Mouse (Mus musculus): ENCODE measurements at regions not wholly inside any gene's neighbourhood (a gene's known extent, or its start where the extent isn't known, plus 50 kb on each side); places are given as distances from the start of the nearest gene placed in this dataset.

- Histone ChIP-seq H3K27ac (ENCODE audit: low read length) (no peak overlapping the region), H3K9me3 (ENCODE audit: control insufficient read depth, low read length) (no peaks in the 10 kb centered on the region), H3K4me3 (replicated peaks; ENCODE audit: low read length) (no peak overlapping the region), H3K4me1 (replicated peaks; ENCODE audit: control insufficient read depth, insufficient read depth, low read length) (peaks cover 15% of the 10 kb centered on the region), H3K27me3 (replicated peaks; ENCODE audit: control insufficient read depth, insufficient read depth, low read length) (no peaks in the 10 kb centered on the region), H3K9ac (replicated peaks; ENCODE audit: low read depth, low read length) (no peak overlapping the region), H3K36me3 (ENCODE audit: control insufficient read depth, insufficient read depth) (no peaks in the 10 kb centered on the region), H3K4me2 (ENCODE audit: low read length) (no peak overlapping the region)
- 36% methylated on average over 7 of the region's 7 CpGs for WGBS
- ATAC-seq, result no peak
Measured at GRCm38 (mm10) chrX:99218213-99218612, 82.3 kb downstream of the Efnb1 start.

DNA sequence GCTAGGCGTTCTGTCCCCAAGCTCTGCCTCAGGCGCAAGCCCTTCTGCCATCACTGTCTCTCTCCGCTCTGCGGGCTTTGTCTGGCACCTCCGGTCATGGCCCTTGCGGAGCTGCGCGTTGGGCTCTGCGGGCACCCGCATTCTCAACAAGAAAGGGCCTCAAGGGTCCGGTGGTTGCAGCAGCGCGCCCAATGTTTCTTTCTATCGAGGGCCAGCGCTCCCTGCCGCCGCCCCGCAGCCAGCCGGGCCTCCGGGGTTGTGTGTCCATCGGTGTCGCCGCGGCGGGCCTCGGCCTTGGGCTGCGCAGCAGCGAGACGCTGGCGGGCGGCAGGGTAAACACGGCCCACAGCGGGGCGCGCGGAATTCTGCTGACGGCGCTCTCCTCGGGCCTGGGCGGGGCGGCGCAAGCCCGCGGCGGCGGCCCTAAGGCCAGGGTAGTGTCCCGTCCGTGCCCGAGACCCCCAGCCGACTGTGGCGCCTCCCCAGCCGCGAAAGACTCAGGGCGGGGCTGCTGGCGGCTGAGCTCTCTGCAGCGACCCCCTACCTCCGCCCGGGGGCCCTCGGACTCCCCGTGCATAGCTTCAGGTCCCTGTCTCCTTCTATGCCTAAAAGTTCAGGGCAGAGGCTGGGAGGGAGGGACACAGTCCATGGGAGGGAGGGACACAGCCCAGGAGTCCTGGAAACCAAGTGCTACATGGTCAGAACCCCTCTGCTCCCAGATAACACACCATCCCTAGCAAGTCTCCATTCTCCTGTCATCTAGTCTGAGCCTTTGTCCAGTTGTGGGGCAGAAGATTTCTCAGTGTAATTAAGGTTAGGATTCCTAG, 80.9 kb downstream of the Efnb1 start:
- Histone ChIP-seq H3K27me3 (replicated peaks; ENCODE audit: control insufficient read depth, insufficient read depth, low read length) (no peaks in the 10 kb centered on the region), H3K4me1 (replicated peaks; ENCODE audit: control insufficient read depth, insufficient read depth, low read length) (peaks cover 15% of the 10 kb centered on the region)
- peak; percentile 72 for ATAC-seq

GRCm38 (mm10) chrX:99215931-99216330, 80.0 kb downstream of the Efnb1 start:
- H3K4me1 ChIP-seq (replicated peaks; ENCODE audit: control insufficient read depth, insufficient read depth, low read length), result peaks cover 15% of the 10 kb centered on the region
- no peak overlapping the region; the same call in 1 of the 2 replicates for H3K4me2 ChIP-seq (ENCODE audit: low read length)
- no peaks in the 10 kb centered on the region for H3K27me3 ChIP-seq (replicated peaks; ENCODE audit: control insufficient read depth, insufficient read depth, low read length)
- no peaks in the 10 kb centered on the region for H3K36me3 ChIP-seq (ENCODE audit: control insufficient read depth, insufficient read depth)
- H3K9ac ChIP-seq (replicated peaks; ENCODE audit: low read depth, low read length), result no peak overlapping the region
- WGBS, result 55% methylated on average over 5 of the region's 5 CpGs
- H3K9me3 ChIP-seq (ENCODE audit: control insufficient read depth, low read length), result no peaks in the 10 kb centered on the region
- no peak overlapping the region for H3K4me3 ChIP-seq (replicated peaks; ENCODE audit: low read length)
- H3K27ac ChIP-seq (ENCODE audit: low read length), result no peak overlapping the region
- no peak for ATAC-seq

More for the DNA sequence above, 80.9 kb downstream of the Efnb1 start:
- peak overlapping the region; percentile 65 for H3K9ac ChIP-seq (replicated peaks; ENCODE audit: low read depth, low read length)
- H3K9me3 ChIP-seq (ENCODE audit: control insufficient read depth, low read length), result no peaks in the 10 kb centered on the region
- H3K4me3 ChIP-seq (replicated peaks; ENCODE audit: low read length), result peak overlapping the region; percentile 40
- peak overlapping the region; percentile 64 for H3K4me2 ChIP-seq (ENCODE audit: low read length)
- WGBS, result 22% methylated on average over 40 of the region's 60 CpGs
- H3K27ac ChIP-seq (ENCODE audit: low read length), result peak overlapping the region; percentile 37
- no peaks in the 10 kb centered on the region for H3K36me3 ChIP-seq (ENCODE audit: control insufficient read depth, insufficient read depth)

- H3K27ac ChIP-seq (ENCODE audit: low read length), result no peak overlapping the region
- 60% methylated on average over 7 of the region's 7 CpGs for whole genome bisulfite sequencing
- H3K4me2 ChIP-seq (ENCODE audit: low read length), result no peak overlapping the region
- H3K4me1 ChIP-seq (replicated peaks; ENCODE audit: control insufficient read depth, insufficient read depth, low read length), result peaks cover 12% of the 10 kb centered on the region; the same call in 1 of the 2 replicates
- H3K36me3 ChIP-seq (ENCODE audit: control insufficient read depth, insufficient read depth), result no peaks in the 10 kb centered on the region
- H3K4me3 ChIP-seq (replicated peaks; ENCODE audit: low read length), result no peak overlapping the region
- H3K9me3 ChIP-seq (ENCODE audit: control insufficient read depth, low read length), result no peaks in the 10 kb centered on the region
- no peaks in the 10 kb centered on the region for H3K27me3 ChIP-seq (replicated peaks; ENCODE audit: control insufficient read depth, insufficient read depth, low read length)
- no peak overlapping the region for H3K9ac ChIP-seq (replicated peaks; ENCODE audit: low read depth, low read length)
- ATAC-seq, result no peak
Measured at GRCm38 (mm10) chrX:99215111-99215510, 79.2 kb downstream of the Efnb1 start.

GRCm38 (mm10) chrX:99213565-99214153, 77.7 kb downstream of the Efnb1 start:
- Histone ChIP-seq H3K4me1 (replicated peaks; ENCODE audit: control insufficient read depth, insufficient read depth, low read length) (peaks cover 12% of the 10 kb centered on the region; the same call in 1 of the 2 replicates), H3K4me3 (replicated peaks; ENCODE audit: low read length) (no peak overlapping the region), H3K27me3 (replicated peaks; ENCODE audit: control insufficient read depth, insufficient read depth, low read length) (no peaks in the 10 kb centered on the region), H3K9ac (replicated peaks; ENCODE audit: low read depth, low read length) (no peak overlapping the region), H3K27ac (ENCODE audit: low read length) (no peak overlapping the region), H3K4me2 (ENCODE audit: low read length) (no peak overlapping the region), H3K9me3 (ENCODE audit: control insufficient read depth, low read length) (no peaks in the 10 kb centered on the region), H3K36me3 (ENCODE audit: control insufficient read depth, insufficient read depth) (no peaks in the 10 kb centered on the region)
- peak; percentile 41 for ATAC-seq
- 28% methylated on average over 6 of the region's 6 CpGs for WGBS

DNA sequence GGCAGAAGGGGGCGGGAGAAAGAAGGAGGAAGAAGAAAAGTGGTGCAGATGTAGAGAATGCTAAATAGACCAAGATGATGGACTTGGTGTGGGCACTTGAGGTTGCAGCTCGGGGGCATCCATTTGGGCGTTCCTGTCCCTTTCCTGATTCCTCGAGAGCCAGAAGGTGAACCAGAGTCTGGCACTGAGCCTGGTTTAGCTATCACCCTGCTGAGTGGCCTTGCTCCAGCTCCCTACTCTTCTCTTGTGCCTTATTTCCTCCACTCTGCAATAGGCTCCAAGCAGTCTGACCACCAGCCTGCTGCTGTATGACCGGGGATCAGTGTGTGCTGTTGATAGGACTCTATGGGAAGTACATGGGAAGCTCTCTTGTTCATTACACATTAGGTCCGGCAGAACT, 68.1 kb downstream of the Efnb1 start:
- no peak overlapping the region for H3K9ac ChIP-seq (replicated peaks; ENCODE audit: low read depth, low read length)
- peaks cover 12% of the 10 kb centered on the region for H3K4me1 ChIP-seq (replicated peaks; ENCODE audit: control insufficient read depth, insufficient read depth, low read length)
- H3K4me2 ChIP-seq (ENCODE audit: low read length), result no peak overlapping the region
- WGBS, result 72% methylated on average over 6 of the region's 6 CpGs
- no peak overlapping the region for H3K27ac ChIP-seq (ENCODE audit: low read length)
- no peaks in the 10 kb centered on the region; the same call in 1 of the 2 replicates for H3K27me3 ChIP-seq (replicated peaks; ENCODE audit: control insufficient read depth, insufficient read depth, low read length)
- H3K36me3 ChIP-seq (ENCODE audit: control insufficient read depth, insufficient read depth), result no peaks in the 10 kb centered on the region
- no peak overlapping the region for H3K4me3 ChIP-seq (replicated peaks; ENCODE audit: low read length)
- H3K9me3 ChIP-seq (ENCODE audit: control insufficient read depth, low read length), result no peaks in the 10 kb centered on the region
- no peak for ATAC-seq

- Histone ChIP-seq H3K9ac (replicated peaks; ENCODE audit: low read depth, low read length) (no peak overlapping the region), H3K4me3 (replicated peaks; ENCODE audit: low read length) (no peak overlapping the region), H3K9me3 (ENCODE audit: control insufficient read depth, low read length) (no peaks in the 10 kb centered on the region), H3K27me3 (replicated peaks; ENCODE audit: control insufficient read depth, insufficient read depth, low read length) (no peaks in the 10 kb centered on the region; the same call in 1 of the 2 replicates), H3K4me2 (ENCODE audit: low read length) (no peak overlapping the region), H3K4me1 (replicated peaks; ENCODE audit: control insufficient read depth, insufficient read depth, low read length) (peaks cover 28% of the 10 kb centered on the region), H3K27ac (ENCODE audit: low read length) (no peak overlapping the region), H3K36me3 (ENCODE audit: control insufficient read depth, insufficient read depth) (no peaks in the 10 kb centered on the region)
- no peak for ATAC-seq
- WGBS, result 82% methylated on average over 7 of the region's 7 CpGs
Measured at GRCm38 (mm10) chrX:99201081-99201480, 65.2 kb downstream of the Efnb1 start.

DNA sequence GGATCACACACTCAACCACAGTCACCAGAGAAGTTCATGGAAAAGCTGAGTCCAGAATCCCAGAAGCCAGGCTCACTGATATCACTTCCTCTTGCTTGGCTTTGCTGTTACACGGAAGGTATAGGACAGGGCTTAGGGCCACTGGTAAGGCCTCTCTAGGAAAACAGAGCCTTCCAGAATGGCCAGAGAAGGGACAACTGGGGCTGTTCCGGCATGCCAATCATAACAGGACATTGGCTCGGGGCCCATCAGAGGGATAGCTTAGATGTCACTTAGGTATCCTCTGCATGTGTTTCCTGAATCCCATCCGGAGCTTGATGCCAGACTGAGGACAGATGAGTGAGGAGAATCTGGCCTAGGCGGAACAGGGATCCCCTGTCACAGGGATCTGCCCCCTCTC, 63.7 kb downstream of the Efnb1 start:
- H3K36me3 ChIP-seq (ENCODE audit: control insufficient read depth, insufficient read depth), result no peaks in the 10 kb centered on the region
- ATAC-seq, result peak; percentile 4; the same call in 1 of the 2 replicates
- H3K27ac ChIP-seq (ENCODE audit: low read length), result peak overlapping the region; percentile 95
- no peak overlapping the region; the same call in 1 of the 2 replicates for H3K4me2 ChIP-seq (ENCODE audit: low read length)
- H3K4me3 ChIP-seq (replicated peaks; ENCODE audit: low read length), result no peak overlapping the region
- peaks cover 27% of the 10 kb centered on the region for H3K4me1 ChIP-seq (replicated peaks; ENCODE audit: control insufficient read depth, insufficient read depth, low read length)
- H3K9me3 ChIP-seq (ENCODE audit: control insufficient read depth, low read length), result no peaks in the 10 kb centered on the region
- 53% methylated on average over 5 of the region's 5 CpGs for WGBS
- peak overlapping the region; percentile 39; the same call in 1 of the 2 replicates for H3K9ac ChIP-seq (replicated peaks; ENCODE audit: low read depth, low read length)
- H3K27me3 ChIP-seq (replicated peaks; ENCODE audit: control insufficient read depth, insufficient read depth, low read length), result no peaks in the 10 kb centered on the region

GRCm38 (mm10) chrX:99198961-99199631, 63.2 kb downstream of the Efnb1 start:
- peak; percentile 89 for ATAC-seq
- Histone ChIP-seq H3K4me1 (replicated peaks; ENCODE audit: control insufficient read depth, insufficient read depth, low read length) (peaks cover 27% of the 10 kb centered on the region), H3K27ac (ENCODE audit: low read length) (peak overlapping the region; percentile 95), H3K27me3 (replicated peaks; ENCODE audit: control insufficient read depth, insufficient read depth, low read length) (no peaks in the 10 kb centered on the region), H3K9me3 (ENCODE audit: control insufficient read depth, low read length) (no peaks in the 10 kb centered on the region), H3K9ac (replicated peaks; ENCODE audit: low read depth, low read length) (peak overlapping the region; percentile 57), H3K4me2 (ENCODE audit: low read length) (peak overlapping the region; percentile 50), H3K4me3 (replicated peaks; ENCODE audit: low read length) (peak overlapping the region; percentile 16), H3K36me3 (ENCODE audit: control insufficient read depth, insufficient read depth) (no peaks in the 10 kb centered on the region)
- WGBS, result 24% methylated on average over 29 of the region's 29 CpGs

Measured in forebrain, embryonic 16.5 days (tissue).